Mouse (Mus musculus) effector memory CD4-positive, alpha-beta T cell, adult 5 months (primary cell): ENCODE data around the gene Agmat. TPM values are rescaled to one million over a fixed set of nuclear protein-coding genes. Genes with fewer than 3 reads are reported as not detected.

Experiments
- polyA plus RNA-seq: library from polyadenylated mRNA; unstranded; fragments of 100-300 nt; shearing (Covaris generic); gene quantifications from one replicate; pipeline ENCODE4 v1.2.1, GENCODE M21; 2017

Agmat gene
- polyA plus RNA-seq = not detected

DNA sequence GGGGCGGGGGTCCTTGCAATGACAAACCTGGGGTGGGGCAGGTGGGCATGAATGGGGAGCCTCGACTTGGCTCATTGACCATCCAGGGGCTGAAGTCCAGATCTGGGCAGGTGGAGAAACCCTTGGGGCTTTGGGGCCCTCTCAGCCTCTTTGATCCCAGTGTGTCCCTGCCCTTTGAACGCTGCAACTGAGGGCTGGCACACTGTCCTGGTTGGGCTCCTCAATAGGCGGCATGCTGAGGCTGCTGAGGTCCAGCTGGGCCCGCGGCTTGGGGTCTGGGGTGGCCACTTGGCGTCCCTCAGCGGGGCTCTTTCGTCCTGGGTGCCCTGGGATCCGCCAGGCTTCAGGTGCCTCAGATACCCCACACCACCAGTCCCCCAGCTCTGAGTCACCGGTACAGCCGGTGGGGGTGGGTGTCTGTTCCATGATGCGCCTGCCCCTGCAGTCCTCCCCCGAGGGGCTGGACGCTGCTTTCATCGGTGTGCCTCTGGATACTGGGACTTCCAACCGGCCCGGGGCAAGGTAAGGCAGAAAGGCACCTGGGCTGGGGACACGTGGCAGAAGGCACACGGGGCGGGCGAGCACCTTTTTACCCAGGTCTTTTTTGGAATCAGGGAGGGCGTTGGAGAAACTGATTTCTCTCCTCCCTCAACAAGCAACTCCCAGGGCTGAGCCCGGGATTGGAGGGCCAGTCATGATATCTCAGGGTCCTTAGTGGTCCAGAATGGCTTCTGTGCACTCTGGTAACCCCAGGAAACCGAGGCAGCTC is at the start of gene Agmat:
TSS of gene Agmat (plus strand) at position 95 of the 769 bp plus-strand sequence.

DNA sequence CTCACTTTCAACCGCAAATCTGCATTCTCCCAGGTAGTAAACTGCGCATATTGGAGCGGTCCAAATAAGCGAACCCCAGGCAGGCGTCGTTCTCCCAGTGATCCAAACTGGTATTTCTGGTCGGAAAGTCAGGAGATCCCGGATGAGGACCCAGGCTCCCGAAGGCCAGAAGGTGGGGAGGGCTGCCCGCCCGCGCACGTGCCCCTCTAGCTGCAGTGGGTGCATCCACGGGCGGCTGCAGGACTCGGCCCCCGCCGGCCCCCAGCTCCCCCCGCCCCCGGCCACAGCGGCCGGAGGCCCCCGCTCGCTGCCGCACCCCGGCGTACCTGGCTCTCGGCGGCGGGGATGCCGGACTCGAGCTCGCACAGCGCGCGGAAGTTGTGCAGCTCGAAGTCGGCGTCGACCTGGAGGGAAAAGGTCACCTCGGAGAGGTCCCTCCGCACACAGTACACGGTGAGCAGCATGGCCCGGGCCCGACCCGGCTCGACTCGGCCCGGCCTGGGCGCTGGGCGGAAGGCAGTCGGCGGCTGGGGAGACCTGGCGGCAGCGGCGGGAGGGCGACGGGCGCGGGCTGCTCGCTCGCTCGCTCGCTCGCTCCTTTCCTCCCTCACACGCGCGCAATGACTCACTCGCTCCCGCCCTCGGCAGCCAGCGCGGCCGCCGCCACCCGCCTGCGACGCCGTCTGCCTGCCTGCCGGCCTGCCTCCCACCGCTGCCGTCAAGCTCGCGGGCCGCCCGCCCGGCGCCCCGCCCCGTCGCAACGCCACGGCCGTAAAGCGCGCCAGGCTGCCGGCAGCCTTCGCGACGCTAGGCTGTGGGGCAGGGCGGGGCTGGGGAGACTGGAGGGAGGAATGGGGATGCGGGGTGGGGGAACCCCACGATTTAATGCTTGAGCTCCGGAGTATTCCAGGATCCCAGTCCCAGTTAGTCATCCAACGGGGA is 23.5 kb upstream of the Agmat start, which contains the start of gene Ddi2:
TSS of gene Ddi2 (minus strand) at position 689 of the 942 bp plus-strand sequence.

GRCm38 (mm10) chr4:141790524-141790990 is 44.1 kb downstream of the Agmat start, which contains the start of gene Dnajc16:
Gene Dnajc16 (minus strand): TSS chr4:141790931.

GRCm38 (mm10) chr4:141793282-141794151 is 47.0 kb downstream of the Agmat start, which contains the start of gene Casp9:
Gene Casp9 (plus strand): TSS chr4:141793612.

Other genes starting within 250 kb of the Agmat start
- gene Spen, start 208.1 kb upstream of the Agmat start, polyA plus RNA-seq = 30.0 TPM
- gene Fblim1, start 140.6 kb upstream of the Agmat start, polyA plus RNA-seq = not detected
- 0.29 TPM for gene Tmem82, start 128.0 kb upstream of the Agmat start, polyA plus RNA-seq
- gene Slc25a34, start 122.9 kb upstream of the Agmat start, polyA plus RNA-seq = not detected
- 9.1 TPM for gene Plekhm2, start 81.8 kb upstream of the Agmat start, polyA plus RNA-seq
- not detected for gene Rsc1a1, start 61.1 kb upstream of the Agmat start, polyA plus RNA-seq
- gene Ddi2, start 23.3 kb upstream of the Agmat start, polyA plus RNA-seq = 37.7 TPM
- 3.5 TPM for gene Dnajc16, start 44.3 kb downstream of the Agmat start, polyA plus RNA-seq
- 5.4 TPM for gene Casp9, start 46.9 kb downstream of the Agmat start, polyA plus RNA-seq
- gene Cela2a, start 79.5 kb downstream of the Agmat start, polyA plus RNA-seq = not detected
- not detected for gene Ctrc, start 99.7 kb downstream of the Agmat start, polyA plus RNA-seq
- 97.6 TPM for gene Efhd2, start 128.2 kb downstream of the Agmat start, polyA plus RNA-seq